In genomic region chr5:37634791-37635190, GRCm38 (mm10) we compare ENCODE assay signal across 25 mouse cellular contexts.
"Had no signal": no experiment of that assay in that cellular context is flagged by ENCODE, and none has a peak within 500 bp of the region (broad histone marks: within the 10 kb centered on the region; RNA-seq: fewer than 3 reads in every experiment).

No protein-coding gene starts in this region.

- H3K4me1 ChIP-seq: embryonic facial prominence, embryonic 10.5 days; embryonic facial prominence, embryonic 12.5 days; embryonic facial prominence, embryonic 13.5 days; embryonic facial prominence, embryonic 15.5 days; forebrain, embryonic 10.5 days; forebrain, embryonic 12.5 days; forebrain, embryonic 13.5 days; forebrain, embryonic 15.5 days had no signal

- H3K27ac ChIP-seq: embryonic facial prominence, embryonic 10.5 days; embryonic facial prominence, embryonic 12.5 days; embryonic facial prominence, embryonic 13.5 days; embryonic facial prominence, embryonic 15.5 days; forebrain, embryonic 10.5 days; forebrain, embryonic 12.5 days; forebrain, embryonic 13.5 days; forebrain, embryonic 15.5 days; gastrocnemius, adult 2 months had no signal

- H3K9ac ChIP-seq: embryonic facial prominence, embryonic 12.5 days; embryonic facial prominence, embryonic 13.5 days; embryonic facial prominence, embryonic 15.5 days; forebrain, embryonic 12.5 days; forebrain, embryonic 13.5 days; forebrain, embryonic 15.5 days; forebrain, postnatal 0 days had no signal

- H3K36me3 ChIP-seq: embryonic facial prominence, embryonic 10.5 days; embryonic facial prominence, embryonic 12.5 days; embryonic facial prominence, embryonic 13.5 days; embryonic facial prominence, embryonic 15.5 days; forebrain, embryonic 10.5 days; forebrain, embryonic 12.5 days; forebrain, embryonic 15.5 days had no signal

- DNase-seq: cerebellum, adult 2 months; cerebellum, adult 8-10 months; cerebellum, adult 9-10 months; cerebellum, adult 9-11 months; cerebellum, postnatal 10 days; cerebellum, postnatal 14 days; cerebellum, postnatal 25 days; cerebellum, postnatal 36 days; embryo, embryonic 11 days; forebrain, postnatal 0 days; gastrocnemius, adult 2 months; gastrocnemius, postnatal 10 days; gastrocnemius, postnatal 14 days; gastrocnemius, postnatal 25 days; gastrocnemius, postnatal 36 days; heart, adult 18-20 months had no signal

- H3K4me3 ChIP-seq: embryonic facial prominence, embryonic 10.5 days; embryonic facial prominence, embryonic 12.5 days; embryonic facial prominence, embryonic 13.5 days; embryonic facial prominence, embryonic 15.5 days; erythroblast, embryonic 14.5 days; forebrain, embryonic 10.5 days; forebrain, embryonic 12.5 days; forebrain, embryonic 13.5 days; forebrain, embryonic 15.5 days; gastrocnemius, adult 2 months had no signal

- H3K9me3 ChIP-seq: embryonic facial prominence, embryonic 15.5 days; forebrain, embryonic 15.5 days had no signal

- H3K27me3 ChIP-seq: embryonic facial prominence, embryonic 12.5 days; embryonic facial prominence, embryonic 13.5 days; embryonic facial prominence, embryonic 15.5 days; forebrain, embryonic 12.5 days; forebrain, embryonic 13.5 days; forebrain, embryonic 15.5 days had no signal
